Comparison of ENCODE assay signal across 7 mouse cellular contexts in the genomic region with DNA sequence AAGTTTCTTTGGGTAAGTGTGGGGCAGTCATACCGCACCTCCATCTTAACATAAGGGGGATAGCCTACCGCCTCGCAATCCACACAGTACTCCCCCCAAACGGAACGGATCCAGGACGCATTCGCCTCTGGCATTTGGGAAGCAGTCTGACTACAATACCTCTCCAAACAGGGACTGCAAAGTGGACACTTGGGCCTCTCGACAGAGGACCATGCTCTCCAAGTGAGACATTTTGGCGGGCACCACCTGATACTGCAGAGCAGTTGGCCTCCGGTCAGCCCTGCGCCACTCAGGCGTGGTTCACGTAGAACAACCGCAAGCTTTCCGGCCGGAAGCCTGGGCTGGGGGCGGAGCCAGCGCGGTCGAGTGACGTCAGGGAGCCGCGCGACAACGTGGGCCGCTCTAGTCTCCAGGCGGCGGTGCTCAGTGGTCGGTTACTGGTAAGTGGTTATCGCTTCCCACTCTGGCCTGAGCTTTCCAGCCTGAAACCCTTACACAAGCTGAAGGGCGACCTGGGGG. TPM values are rescaled to one million over a fixed set of nuclear protein-coding genes. Genes with fewer than 3 reads are reported as not detected.
A peak's percentile ranks its signal among the peaks of the same experiment; 100 is the strongest.
DNase-seq lines count a peak whose midpoint lies in the region; ATAC-seq lines count a peak whose summit lies in the region.

A gene (minus strand): TSS at position 397 of the 519 bp plus-strand sequence.

- H3K27ac ChIP-seq in intestine, embryonic 15.5 days, result peak within 1 kb of the TSS; percentile 74
- H3K27ac ChIP-seq in midbrain, embryonic 10.5 days (replicated peaks), result peak within 1 kb of the TSS; percentile 92

- WGBS in intestine, embryonic 15.5 days, result under 1% methylated on average over 31 of the region's 31 CpGs
- under 1% methylated on average over 31 of the region's 31 CpGs for WGBS in midbrain, embryonic 10.5 days

- ATAC-seq in intestine, embryonic 15.5 days, result peak; percentile 99

- DNase-seq in adrenal gland, adult 18-20 months (ENCODE audit: low spot score in 2 of 2), result peak; percentile 92
- DNase-seq in embryo, embryonic 11 days, result peak; percentile 96
- DNase-seq in gastrocnemius, postnatal 25 days, result peak; percentile 90
- peak; percentile 92 to 96 for DNase-seq in left cerebral cortex, postnatal 25 days (ENCODE audit: low spot score in 2 of 2)
- peak; percentile 95 for DNase-seq in midbrain, embryonic 10.5 days (ENCODE audit: low spot score)
- peak; percentile 93 for DNase-seq in right cerebral cortex, postnatal 4 days

- H3K27me3 ChIP-seq in intestine, embryonic 15.5 days (replicated peaks), result no peaks in the 10 kb centered on the region
- H3K27me3 ChIP-seq in midbrain, embryonic 10.5 days (ENCODE audit: low read depth, poor library complexity, severe bottlenecking), result no peaks in the 10 kb centered on the region

- H3K4me2 ChIP-seq in intestine, embryonic 15.5 days (replicated peaks), result peak within 1 kb of the TSS; percentile 73

- no peaks in the 10 kb centered on the region for H3K9me3 ChIP-seq in intestine, embryonic 15.5 days
- H3K9me3 ChIP-seq in midbrain, embryonic 10.5 days (replicated peaks), result peaks cover 7% of the 10 kb centered on the region; the same call in 1 of the 2 replicates

- H3K4me1 ChIP-seq in intestine, embryonic 15.5 days (replicated peaks), result no peaks in the 10 kb centered on the region
- peaks cover 12% of the 10 kb centered on the region for H3K4me1 ChIP-seq in midbrain, embryonic 10.5 days

- intact Hi-C loops in left cerebral cortex, postnatal 25 days (cut with DNase I), result loop anchor here (10.0 kb wide), 1 partner anchor 675 kb away; no protein-coding TSS in a partner anchor

- H3K9ac ChIP-seq in intestine, embryonic 15.5 days, result peak within 1 kb of the TSS; percentile 81

- H3K4me3 ChIP-seq in intestine, embryonic 15.5 days (replicated peaks), result peak within 1 kb of the TSS; percentile 72
- peak within 1 kb of the TSS; percentile 80 for H3K4me3 ChIP-seq in midbrain, embryonic 10.5 days

- peaks cover 7% of the 10 kb centered on the region; the same call in 1 of the 2 replicates for H3K36me3 ChIP-seq in intestine, embryonic 15.5 days
- H3K36me3 ChIP-seq in midbrain, embryonic 10.5 days, result peaks cover 22% of the 10 kb centered on the region

RNA-seq across cellular contexts. Expression of the gene that starts here (rescaled TPM):
- total RNA-seq in adrenal gland, adult 18-20 months (2021), result 10 to 100 TPM; 13.7 to 15.4 TPM
- 1 to 10 TPM; 6.2 to 6.5 TPM for total RNA-seq in gastrocnemius, postnatal 25 days (2021)
- 40.6 and 43.0 TPM in 2 replicates for polyA plus RNA-seq in intestine, embryonic 15.5 days (2015; fragmentation: Nextera tagmentation; extraction: Ambion mirVana)
- total RNA-seq in left cerebral cortex, postnatal 25 days (2021), result 10 to 100 TPM; 18.4 to 19.5 TPM
- 51.1 and 52.3 TPM in 2 replicates for polyA plus RNA-seq in midbrain, embryonic 10.5 days (2016; fragmentation: Nextera tagmentation; extraction: Ambion mirVana)

Comparison
In these comparisons a context has a peak if more than half of its experiments do, and no peak if none do; other contexts are left out.
1. Peak in every context shown above with its lines: DNase-seq, ATAC-seq, H3K4me3 ChIP-seq and H3K27ac ChIP-seq.